Mouse (Mus musculus) right cerebral cortex, postnatal 14 days (tissue): ENCODE data around the gene Zfand3.

Source experiments
- DNase-seq: peaks from one replicate; pipeline ENCODE4 v3.0.0; 2022

Zfand3 gene

DNA sequence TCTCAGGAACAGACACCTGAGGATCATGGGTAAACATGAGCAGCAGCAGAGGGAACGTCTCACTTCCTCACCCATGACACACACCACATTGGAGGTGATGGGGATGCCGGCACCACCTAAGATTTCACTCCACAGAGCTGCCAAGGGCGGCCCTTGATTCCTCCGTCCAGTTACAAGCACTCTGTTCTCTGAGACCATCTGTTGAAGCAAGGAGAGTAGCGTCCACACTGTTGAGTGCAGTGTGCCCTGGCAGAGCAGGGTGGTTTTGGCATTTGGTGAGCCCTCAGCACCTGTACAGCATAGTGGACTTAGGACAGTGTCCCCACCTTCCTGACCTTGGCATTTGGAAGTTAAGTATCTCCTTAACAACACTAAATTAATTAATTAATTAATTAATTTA, 107.0 kb downstream of the Zfand3 start:
- DNase-seq, result no peak

DNA sequence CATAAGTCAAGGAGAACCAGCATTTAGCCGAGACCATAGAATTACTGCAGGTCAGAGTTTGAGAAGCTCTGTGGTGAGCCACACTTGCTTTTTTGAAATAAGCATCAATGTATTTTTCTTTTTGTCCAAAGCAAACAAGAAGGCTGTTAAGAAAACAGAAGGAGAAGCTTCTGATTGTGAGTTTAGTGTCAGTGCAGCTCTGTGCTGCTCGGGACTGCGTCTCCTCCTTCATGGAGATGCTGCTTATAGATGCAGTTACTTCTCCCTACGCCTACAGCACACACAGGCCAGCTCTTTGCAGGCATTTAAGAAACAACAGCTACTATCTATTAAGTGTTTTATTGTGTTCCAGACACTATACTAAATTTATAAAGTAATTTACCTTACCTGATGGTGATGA, 107.5 kb downstream of the Zfand3 start:
- DNase-seq, result no peak

DNA sequence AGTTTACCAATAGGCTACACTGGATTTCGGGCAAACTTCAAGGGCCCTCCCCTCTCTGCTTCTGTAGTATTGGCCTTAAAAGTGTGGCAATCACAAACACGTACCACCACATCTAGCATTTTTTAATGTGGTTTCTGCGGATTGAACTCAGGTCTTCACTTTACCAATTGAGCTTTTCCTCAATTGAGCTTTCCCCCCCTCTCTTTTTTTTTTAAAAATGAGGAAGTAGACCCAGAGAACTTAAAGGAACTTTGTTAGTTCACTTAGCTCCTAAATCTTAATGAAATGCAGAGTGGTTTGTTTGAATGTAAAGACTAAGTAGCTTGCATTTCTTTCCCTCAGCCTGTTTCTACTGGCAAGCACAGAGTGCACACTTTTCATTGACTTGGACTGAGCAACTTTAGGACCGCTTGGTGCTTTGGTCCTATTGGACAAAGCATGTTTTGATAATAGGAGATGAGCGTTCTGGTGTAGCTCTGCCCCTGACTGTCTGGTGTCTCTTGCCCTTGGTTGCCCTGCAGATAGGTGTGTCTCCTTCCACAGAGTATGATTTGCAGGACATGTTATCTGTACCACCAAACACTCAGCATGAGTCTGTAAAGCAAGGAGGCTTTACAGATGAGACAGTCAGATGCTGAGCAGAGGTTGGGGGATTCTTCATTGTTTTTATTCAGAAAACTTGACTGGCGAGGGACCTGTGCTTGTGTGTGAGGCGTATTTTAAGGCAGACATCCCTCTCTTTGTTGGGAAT, 108.2 kb downstream of the Zfand3 start:
- no peak for DNase-seq

DNA sequence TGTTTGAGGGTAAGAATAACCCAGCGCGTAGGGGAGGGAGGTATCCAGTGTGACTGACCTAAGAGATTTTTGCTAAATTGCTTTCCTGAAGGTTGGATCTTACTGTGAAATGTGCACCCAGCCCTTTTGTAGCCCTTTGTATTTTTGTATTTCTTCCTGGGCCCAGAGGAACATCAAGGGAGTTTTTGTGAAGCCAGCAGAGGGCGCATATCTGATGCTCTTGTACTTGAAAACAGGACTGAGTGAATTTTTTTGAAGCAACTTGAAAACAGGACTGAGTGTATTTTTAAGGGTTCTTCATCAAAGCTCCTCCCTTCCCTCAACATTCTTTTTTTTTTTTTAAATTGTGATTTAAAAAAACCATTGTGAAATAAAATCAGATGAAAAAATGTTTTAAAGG, 110.2 kb downstream of the Zfand3 start:
- DNase-seq, result peak; percentile 36

DNA sequence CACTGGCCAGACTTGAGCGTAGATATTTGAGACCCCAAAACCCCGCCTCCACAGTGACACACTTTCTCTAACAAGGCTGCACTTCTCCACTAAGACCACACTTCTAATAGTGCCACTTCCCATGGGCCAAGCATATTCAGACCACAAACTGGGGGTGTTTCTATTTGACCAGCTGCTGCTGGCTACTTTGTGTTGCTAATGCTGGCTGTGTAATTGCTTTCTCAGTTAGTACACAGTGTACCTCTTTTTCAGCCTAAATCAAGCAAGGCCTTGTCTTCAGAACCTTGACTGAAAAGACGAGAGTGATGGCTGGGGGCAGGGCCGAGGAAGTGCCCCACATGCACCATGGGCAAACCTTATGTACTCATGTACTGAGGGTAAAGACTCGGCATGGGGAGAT, 111.7 kb downstream of the Zfand3 start:
- no peak for DNase-seq

DNA sequence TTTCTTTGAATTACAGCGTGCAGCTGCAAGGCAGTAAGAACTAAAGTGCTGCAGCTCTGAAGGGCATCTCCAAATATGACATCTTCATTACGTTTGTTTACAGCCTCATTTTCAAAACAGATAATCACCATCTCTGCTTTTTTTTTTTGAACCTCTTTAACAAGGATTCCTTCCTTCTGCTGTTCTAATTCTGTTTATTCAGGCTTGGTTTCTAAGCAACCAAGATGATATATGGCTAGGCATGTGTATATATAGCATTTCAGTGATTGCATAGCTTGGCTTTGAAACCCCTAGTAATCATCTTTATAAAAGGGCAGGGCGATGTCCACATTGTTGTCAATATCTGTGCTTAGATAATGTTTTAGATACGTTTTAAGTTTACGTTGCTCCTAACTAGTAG, 113.5 kb downstream of the Zfand3 start:
- DNase-seq, result no peak

DNA sequence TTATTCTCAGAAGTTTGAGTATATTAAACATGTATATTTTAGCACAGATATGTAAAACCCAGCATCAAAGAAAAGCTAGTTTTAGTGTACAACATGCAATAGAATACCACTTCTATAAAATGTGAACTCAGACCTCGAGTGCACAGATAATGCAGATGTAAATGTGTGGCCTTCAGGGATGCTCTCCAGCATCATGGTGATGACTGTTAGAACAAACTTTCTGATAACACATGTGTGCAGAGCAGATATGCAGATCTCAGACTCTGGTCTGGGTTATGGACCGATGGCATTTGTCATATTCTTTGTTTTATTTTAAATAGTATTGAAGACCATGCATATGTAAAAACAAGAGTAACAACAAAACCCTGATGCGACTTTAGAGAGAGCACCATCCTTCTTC, 117.7 kb downstream of the Zfand3 start:
- no peak for DNase-seq

DNA sequence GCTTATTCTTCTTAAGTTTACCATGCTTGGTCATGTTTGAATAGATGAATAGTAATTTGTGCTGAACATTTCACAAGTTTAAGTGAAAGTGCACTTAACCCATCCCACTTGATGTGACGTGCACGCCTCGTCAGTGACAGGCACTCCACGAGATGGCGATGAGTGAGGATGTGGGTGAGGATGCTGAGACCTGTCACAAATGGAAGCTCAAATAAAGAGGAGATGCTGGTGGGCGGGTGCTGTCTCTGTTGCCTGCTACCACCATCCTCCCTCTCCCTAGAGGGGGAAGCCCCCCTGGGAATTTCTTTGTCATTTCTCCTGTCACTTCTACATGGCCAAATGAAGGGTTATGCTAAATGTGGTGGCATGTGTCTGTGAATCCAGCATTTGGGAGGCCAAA, 123.9 kb downstream of the Zfand3 start:
- no peak for DNase-seq

DNA sequence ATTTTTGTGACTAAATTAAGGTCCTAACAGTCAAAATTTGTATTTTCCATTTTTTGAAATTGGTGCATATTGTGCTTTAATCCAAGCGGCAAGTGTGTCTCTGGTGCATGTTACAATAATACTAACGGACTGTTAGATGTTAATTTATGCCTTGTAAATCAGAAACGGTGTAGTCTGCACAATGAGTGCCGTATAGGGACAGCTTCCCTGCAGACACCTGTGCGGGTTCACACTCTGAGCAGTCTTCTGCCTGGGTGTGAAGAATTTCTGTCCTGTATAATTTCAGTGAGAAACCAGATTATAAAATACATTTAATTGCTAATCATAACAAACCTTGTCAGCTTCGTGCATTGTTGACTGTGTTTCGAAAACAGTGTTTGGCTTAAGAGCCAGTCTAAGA, 124.7 kb downstream of the Zfand3 start:
- DNase-seq, result no peak

DNA sequence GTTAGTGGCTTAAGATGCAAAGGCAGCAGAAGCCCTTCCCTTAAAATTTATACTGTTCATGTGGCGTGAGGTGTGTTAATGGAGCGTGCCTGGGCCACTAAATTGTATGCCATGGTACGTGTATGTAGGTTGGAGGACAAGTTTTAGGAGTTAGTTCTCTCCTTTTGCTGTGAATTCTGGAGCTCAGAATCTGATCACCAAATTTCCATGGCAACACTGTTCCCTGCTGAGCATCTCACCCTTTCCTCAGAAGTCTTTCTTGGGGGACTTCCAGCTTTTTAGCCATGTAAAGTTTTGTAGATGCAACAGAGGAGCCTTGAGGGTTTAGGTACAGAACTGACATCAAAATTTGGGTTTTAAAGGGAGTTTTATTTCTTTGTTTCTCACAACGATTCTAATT, 125.8 kb downstream of the Zfand3 start:
- no peak for DNase-seq

DNA sequence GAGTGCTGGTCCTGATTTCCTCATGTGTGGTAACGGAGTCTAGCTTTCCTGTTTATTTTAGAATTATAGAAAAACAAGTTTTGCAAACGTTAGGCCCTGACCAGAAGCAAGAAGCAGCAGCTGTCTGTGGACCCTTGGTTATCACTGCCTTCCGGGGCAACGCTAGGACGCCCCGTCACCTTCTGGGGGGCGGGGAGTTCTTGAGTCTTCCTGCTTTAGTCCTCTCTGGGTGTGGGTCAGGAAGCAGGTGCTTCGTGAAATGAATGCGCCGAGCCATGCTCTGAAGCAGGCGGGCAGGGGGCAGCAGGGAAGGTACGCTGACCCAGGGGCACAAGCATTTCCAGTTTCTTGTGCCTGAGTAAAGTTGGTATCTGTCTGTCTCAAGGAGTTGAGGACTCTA, 129.1 kb downstream of the Zfand3 start:
- DNase-seq, result no peak

DNA sequence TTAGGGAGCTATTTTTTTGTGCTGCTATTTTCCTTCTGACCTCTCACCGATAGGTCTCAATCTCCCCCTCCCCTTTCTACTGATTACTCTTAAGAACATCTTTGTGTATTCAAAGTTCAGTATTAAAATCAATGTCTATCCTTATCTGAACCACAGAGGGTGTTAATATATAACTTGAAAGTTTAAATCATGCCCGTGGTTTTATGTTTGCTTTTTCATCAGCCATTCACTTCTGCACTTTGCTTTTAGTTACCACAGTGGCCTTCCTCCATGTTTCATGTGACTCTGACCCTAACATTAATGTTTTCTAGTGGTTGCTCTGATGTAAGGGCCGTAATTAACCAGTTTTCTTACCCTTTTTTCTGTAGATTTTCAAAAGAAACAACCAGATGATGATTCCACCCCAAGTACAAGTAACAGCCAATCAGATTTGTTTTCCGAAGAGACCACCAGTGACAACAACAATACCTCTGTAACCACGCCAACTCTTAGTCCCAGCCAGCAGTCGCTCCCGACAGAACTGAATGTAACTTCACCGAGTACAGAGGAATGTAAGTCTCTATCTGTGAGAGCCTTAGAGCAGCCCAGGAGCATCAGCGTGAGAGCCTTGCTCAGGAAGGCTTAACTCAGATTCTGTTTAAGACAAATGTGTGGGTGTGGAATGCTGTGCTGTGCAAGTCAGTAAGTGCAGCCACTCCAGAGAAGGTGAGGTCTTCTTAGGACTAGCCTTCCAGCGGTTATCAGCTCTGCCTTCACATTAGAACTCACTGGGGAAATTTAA, 130.6 kb downstream of the Zfand3 start:
- no peak for DNase-seq

DNA sequence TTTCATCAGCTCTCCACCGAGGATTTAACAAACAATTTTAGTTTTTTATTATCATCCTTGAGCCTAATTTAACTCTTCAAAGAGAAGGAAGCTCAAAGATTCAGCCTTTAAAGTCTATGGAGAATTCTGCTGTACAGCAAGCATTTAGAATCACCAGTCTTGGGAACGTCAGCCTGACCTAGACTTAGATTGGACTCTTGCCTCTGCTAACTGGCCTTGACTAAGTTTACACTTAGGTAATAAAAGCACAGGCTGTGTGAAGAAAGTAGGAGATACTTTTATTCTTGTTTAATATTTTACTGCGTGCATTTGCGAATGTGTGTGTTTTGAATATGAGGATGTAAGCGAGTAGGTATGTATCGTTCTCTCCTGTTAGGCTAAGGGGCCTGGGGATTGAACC, 131.4 kb downstream of the Zfand3 start:
- DNase-seq, result no peak

DNA sequence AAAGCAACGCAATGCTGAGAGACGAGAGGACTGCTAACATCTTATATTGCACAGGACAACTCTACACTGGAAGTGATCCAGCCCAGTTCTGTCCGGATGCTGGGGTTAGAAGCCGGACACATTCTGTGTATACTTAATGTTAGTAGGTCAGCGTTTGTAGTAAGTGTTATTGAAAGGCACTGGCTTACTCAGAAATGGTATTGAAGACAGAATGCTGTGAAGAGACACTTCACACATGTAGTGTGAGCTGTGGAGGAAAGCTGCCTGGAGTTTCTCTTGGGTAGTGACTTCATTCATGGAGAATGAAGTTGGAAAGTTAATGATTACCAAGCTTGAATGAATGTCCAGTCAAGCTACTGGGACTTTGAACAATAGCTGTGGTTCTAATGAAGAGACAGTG, 132.2 kb downstream of the Zfand3 start:
- no peak for DNase-seq

DNA sequence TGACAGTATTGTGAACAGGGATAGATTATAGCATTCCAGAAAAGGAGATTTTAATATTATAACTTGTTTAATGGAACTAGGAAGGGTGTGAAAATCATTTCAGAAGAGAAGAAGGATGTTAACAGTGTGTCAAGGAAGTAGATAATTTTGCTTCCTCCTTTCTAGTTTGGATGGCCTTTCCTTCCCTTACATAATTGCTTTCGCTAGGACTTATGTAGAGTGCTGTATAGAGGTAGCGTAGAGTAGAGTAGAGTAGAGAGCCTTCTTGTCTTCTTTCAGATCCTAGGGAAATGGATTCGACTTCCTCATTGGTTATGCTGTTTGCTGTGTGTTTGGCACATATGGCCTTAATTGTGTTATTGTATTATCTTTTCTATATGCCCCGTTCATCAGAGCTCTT, 132.6 kb downstream of the Zfand3 start:
- no peak for DNase-seq

DNA sequence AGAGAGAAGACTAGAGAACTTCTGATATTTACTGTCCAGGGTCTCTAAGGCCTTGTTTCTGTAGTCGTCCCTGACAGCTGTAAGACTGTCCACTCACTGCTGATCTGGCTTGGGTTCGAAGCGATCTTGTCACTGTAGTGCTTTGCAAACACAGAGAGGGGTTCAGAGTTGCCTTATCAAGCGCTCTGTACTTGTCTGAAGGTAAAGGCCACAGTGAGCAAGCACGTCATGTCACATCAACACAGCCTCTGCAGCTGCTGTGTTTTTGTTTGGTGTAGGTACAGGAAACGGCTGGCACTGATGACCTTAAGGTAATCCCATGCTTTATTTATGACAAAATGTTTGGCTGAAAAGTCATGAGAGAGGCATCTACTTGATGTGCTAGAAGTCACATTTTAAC, 139.6 kb downstream of the Zfand3 start:
- no peak for DNase-seq

DNA sequence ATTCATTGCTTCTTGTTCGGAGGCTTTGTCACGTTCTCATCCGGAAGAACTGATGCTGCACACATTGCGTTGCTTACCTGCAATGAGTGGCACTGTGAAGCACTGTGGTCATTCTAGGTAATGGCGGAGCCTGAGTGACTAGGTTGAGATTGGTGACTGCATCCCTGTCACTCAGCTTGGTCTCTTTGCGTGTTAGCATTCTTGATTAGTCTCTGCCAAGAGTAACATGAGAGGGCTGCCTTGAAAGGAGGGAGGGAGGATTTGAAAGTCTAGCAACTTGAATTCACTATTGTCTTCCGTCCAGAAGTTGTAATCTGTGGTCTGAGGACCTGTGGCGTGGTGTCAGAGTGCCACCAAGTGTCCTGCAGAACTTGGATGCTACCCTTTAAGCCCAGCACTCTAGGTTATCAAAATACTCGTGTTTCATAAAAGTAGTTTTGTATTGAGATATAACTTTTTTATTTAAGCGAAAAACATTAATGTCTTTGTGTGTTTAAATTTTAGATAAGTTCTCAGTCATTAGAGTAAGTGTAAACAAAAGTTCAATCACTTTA, 141.1 kb downstream of the Zfand3 start:
- DNase-seq, result no peak

DNA sequence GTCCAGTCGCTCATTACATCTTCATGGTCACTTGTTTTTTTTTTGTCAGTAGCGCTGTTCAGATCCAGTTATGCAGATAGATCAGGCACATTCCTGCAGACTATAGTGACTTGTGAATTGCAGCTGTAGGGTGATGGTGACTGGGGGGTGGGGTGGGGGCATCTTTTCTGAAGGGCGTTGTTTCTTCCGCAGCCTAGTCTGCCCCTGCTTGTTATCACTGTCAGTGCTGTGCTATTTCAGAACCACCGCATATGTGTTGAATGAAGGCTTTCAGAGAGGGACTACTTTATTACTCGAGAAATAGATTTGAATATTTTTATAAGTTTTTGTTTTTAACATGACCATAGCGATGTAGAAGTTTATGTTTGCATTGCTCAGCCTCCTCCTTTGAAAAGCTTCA, 142.0 kb downstream of the Zfand3 start:
- DNase-seq, result no peak

DNA sequence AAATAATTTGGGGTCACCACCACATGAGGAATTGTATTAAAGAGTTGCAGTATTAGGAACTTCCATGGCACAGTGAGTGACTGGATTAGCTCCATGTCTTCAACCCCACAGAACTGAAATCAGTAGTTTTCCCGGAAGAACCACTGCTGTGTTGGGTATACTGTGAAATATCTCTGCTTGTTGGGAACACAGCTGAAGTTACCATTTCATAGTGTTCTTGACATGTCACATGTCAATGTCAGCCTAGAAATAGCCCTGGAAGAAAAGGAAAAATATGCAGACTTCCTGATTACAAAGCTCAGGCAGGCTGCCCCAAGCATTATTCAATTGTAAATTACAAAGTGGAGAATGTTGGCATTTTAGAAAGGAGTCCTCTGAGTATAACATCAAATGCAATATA, 143.4 kb downstream of the Zfand3 start:
- DNase-seq, result no peak

DNA sequence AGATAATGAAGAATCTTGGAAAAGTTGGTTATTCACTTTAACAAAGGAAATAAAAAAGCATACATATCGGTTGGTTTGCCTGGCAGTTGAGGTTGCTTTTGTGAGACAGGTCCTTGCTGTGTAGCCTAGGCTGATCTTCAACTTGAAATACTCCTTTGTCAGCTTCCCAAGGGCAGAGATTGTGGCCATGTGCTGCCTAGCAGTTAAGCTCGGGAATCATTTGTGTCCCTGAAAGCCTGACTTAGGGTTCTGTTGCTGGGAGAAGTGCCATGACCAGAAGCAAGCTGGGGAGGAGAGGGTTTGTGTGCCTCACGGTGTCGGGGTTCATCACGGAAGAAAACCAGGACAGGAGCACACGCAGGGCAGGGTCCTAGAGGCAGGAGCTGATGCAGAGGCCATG, 143.8 kb downstream of the Zfand3 start:
- DNase-seq, result no peak

DNA sequence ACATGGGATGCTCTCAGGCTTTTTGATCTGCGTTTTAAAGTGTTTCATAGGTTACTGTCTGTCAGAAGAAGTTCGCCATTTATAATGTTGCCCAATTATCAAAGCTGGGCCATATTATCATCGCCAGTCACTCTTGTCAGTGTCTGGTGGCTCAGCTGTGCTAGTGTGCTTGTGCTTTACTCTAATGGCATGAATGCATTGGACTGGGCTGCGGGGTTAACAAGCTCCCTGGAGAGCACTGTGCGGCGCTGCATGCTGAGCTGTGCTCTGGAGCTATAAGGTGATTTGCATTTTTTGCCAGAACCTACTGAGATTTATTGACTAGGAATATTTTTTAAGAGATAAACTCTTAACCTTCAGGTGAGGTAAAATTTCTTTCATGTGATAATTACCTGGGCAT, 145.4 kb downstream of the Zfand3 start:
- no peak for DNase-seq

DNA sequence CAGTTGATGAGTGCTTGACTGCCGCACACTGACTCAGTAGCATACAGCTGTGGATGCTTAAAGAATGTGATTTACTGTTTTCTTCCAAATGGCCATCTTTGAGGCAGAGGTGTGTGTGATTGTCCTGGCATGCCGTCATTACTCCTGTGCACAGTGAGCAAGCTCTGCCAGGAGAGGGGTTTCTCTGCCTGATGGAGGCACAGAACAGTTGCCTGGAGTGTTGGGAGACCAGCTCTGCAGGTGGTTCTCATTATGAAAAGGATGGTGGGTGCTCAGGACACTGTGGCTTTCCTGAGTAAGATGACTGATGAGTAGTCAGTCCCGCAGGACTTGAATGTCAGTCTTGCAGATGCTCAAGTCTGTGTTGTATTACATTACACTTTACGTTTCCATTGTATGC, 149.6 kb downstream of the Zfand3 start:
- no peak for DNase-seq

DNA sequence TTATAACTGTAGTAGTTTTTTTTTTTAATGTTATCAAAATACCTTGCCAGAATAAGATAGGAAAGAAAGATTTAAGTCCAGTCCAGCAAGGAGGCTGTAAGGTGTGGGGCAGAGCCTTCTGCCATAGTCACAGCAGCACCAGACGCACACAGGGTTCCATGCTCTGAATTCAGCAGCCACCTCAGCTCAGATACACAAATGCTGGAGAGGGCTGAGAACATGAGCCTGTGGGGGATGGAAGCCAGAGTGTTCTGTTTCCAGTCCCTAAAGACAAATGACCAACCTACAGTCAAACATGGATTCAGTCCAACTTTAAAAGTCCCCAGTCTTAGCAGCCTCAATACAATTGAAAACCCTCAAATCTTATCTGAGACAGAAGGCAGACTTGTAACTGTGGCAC, 150.3 kb downstream of the Zfand3 start:
- DNase-seq, result no peak

DNA sequence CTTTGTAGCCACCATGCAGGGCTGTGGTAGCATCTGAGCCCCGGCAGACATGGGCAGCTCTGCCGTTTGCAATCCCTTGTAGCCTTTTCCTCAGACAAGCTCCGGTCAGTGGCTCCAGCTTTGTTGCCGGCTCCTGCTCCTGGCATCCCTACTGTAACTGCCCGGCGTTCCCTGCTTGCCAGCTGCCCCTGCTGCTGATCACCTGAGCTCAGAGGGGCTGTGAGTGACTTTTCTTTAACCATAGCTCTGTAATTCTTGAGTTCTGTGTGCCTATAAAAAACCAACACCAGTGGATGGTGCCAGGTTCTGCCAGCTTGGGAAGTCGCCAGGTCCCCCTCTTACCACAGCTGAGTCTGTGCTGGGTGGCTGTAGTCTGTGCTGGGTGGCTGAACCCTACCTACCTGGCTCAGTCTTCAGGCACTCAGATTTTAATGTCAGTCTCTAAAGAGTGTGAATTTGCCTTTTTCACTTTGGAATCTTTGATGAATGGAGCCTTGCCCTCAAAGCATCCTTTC, 150.9 kb downstream of the Zfand3 start:
- DNase-seq, result no peak
